Mouse (Mus musculus) intestine, embryonic 16.5 days (tissue): ENCODE measurements at regions not wholly inside any gene's neighbourhood (a gene's known extent, or its start where the extent isn't known, plus 50 kb on each side); places are given as distances from the start of the nearest gene placed in this dataset.

ENCODE experiments used
- ATAC-seq: fragments of 200-750 bp; cut with Nextera tagmentation; 2 replicates; pipeline ENCODE4 v1.8.0; 2017; ENCODE audit warnings: moderate TSS enrichment, moderate library complexity
- H3K27ac ChIP-seq: fragments of 300-500 bp; sonication (generic); 2 replicates; pipeline ENCODE4 v1.5.1; 2014; ENCODE audit warnings: mild to moderate bottlenecking, low read length
- H3K27me3 ChIP-seq: fragments of 300-500 bp; sonication (generic); replicated peaks from 2 replicates; pipeline ENCODE4 v1.6.1; 2014; ENCODE audit warnings: low read length, control low read depth, mixed read lengths; ENCODE audit not compliant: control insufficient read depth, insufficient read depth
- H3K36me3 ChIP-seq: fragments of 300-500 bp; sonication (generic); 2 replicates; pipeline ENCODE4 v1.6.1; 2014; ENCODE audit warnings: low read length, control low read depth; ENCODE audit not compliant: control insufficient read depth, insufficient read depth
- H3K4me1 ChIP-seq: fragments of 300-500 bp; sonication (generic); 2 replicates; pipeline ENCODE4 v1.6.1; 2014; ENCODE audit warnings: low read length, control low read depth, mixed read lengths; ENCODE audit not compliant: control insufficient read depth, insufficient read depth
- H3K4me2 ChIP-seq: fragments of 300-500 bp; sonication (generic); 2 replicates; pipeline ENCODE4 v1.6.1; 2014; ENCODE audit warnings: low read depth, low read length, control low read depth
- H3K4me3 ChIP-seq: fragments of 300-500 bp; sonication (generic); 2 replicates; pipeline ENCODE4 v1.5.1; 2014; ENCODE audit warnings: mild to moderate bottlenecking, low read length
- H3K9ac ChIP-seq: fragments of 300-500 bp; sonication (generic); 2 replicates; pipeline ENCODE4 v1.6.1; 2014; ENCODE audit warnings: low read depth, low read length
- H3K9me3 ChIP-seq: fragments of 300-500 bp; sonication (generic); 2 replicates; pipeline ENCODE4 v1.6.1; 2016; ENCODE audit warnings: low read length, control low read depth; ENCODE audit not compliant: control insufficient read depth
- WGBS: fragments of 180-500 bp; shearing (Covaris S2); extraction: QIAGEN DNeasy Blood & Tissue Kit; methylation state at CpG from one replicate; pipeline ENCODE4 v1.1.7; 2014; 5-methylcytosine and 5-hydroxymethylcytosine counted together

- 58% methylated on average over 7 of the region's 7 CpGs for whole genome bisulfite sequencing
- Histone ChIP-seq H3K4me3 (no peak overlapping the region), H3K4me1 (no peaks in the 10 kb centered on the region), H3K27ac (no peak overlapping the region), H3K9me3 (no peaks in the 10 kb centered on the region), H3K27me3 (no peaks in the 10 kb centered on the region), H3K9ac (no peak overlapping the region), H3K36me3 (no peaks in the 10 kb centered on the region), H3K4me2 (no peak overlapping the region)
- peak; percentile 53; the same call in 1 of the 2 replicates for ATAC-seq
Measured at GRCm38 (mm10) chr6:138207293-138207844, 67.3 kb downstream of the Mgst1 start.

DNA sequence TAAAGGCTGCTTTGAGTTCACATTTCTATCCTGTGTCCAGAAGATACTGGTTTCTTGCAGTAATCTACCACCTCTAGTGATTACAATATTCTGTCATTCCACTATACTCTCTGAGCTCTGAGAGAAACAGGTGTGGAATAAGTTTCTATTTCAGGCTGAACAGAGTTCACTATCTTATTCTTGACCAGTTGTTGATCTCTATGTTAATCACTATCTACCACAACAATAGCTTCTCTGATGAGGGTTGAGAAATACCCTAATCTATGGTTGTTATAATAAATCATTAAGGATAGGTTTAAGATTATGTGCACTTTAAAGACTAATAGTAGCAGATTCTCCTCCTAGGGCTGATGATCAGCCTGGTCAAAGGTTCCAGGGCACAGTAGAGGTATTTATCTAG lies 75.1 kb downstream of the Mgst1 start:
- no peak overlapping the region for H3K9ac ChIP-seq
- H3K27ac ChIP-seq = no peak overlapping the region
- H3K36me3 ChIP-seq = no peaks in the 10 kb centered on the region
- no peaks in the 10 kb centered on the region for H3K27me3 ChIP-seq
- H3K4me1 ChIP-seq = no peaks in the 10 kb centered on the region
- peak; percentile 83 for ATAC-seq
- no peak overlapping the region for H3K4me3 ChIP-seq
- no peaks in the 10 kb centered on the region for H3K9me3 ChIP-seq
- H3K4me2 ChIP-seq = no peak overlapping the region

- H3K9me3 ChIP-seq = no peaks in the 10 kb centered on the region
Measured at GRCm38 (mm10) chr6:138232403-138232802, 92.3 kb downstream of the Mgst1 start.

DNA sequence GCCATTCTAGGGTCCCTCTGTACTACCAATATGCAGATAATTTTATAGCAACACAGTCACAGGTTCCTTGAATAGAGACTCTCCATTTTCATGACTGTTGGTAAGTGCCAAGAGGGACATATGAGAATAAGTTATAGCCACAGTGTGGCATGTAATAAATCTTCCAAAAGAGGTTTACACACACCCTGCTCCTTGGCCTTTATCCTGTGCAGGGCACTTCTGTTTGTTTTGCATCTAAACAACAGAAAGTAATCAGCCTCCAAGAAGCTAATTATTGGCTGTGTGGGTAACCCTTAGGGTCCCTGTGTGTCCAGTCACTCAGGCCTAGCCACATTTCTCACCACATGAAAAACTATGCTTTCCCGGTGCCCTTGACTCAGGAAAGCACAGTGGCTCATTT lies 102.7 kb downstream of the Mgst1 start:
- Histone ChIP-seq H3K4me1 (no peaks in the 10 kb centered on the region), H3K27me3 (no peaks in the 10 kb centered on the region), H3K9me3 (no peaks in the 10 kb centered on the region), H3K27ac (no peak overlapping the region), H3K9ac (no peak overlapping the region), H3K36me3 (no peaks in the 10 kb centered on the region), H3K4me2 (no peak overlapping the region), H3K4me3 (no peak overlapping the region)
- WGBS = 58% methylated on average over 1 of the region's 1 CpGs
- no peak for ATAC-seq

More at GRCm38 (mm10) chr6:138232403-138232802, 92.3 kb downstream of the Mgst1 start:
- ATAC-seq = no peak
- WGBS = 61% methylated on average over 4 of the region's 4 CpGs
- H3K4me2 ChIP-seq = no peak overlapping the region
- no peaks in the 10 kb centered on the region for H3K4me1 ChIP-seq
- H3K27ac ChIP-seq = no peak overlapping the region
- H3K9ac ChIP-seq = no peak overlapping the region
- no peaks in the 10 kb centered on the region for H3K36me3 ChIP-seq
- H3K4me3 ChIP-seq = no peak overlapping the region
- H3K27me3 ChIP-seq = no peaks in the 10 kb centered on the region

DNA sequence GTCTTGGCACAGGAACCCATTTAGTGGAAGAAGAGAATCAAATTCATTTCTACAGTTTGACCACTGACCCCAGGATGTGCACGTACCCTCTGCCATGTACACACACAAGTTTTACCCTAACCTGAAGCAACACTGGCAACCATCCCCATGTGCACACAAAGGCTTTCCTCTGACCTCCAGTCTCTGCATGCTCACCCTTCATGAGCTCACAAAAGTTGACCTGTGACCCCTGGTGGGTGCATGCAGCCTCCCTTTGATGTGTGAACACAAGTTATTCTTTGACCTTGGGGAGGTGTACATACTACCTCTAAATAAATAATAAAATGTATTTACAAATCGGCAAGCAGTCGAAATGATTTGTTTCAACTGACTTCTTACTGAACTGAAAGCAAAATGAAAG lies 126.6 kb downstream of the Mgst1 start:
- Histone ChIP-seq H3K9me3 (no peaks in the 10 kb centered on the region), H3K36me3 (no peaks in the 10 kb centered on the region), H3K4me2 (no peak overlapping the region), H3K4me1 (no peaks in the 10 kb centered on the region), H3K4me3 (no peak overlapping the region), H3K27me3 (no peaks in the 10 kb centered on the region), H3K9ac (no peak overlapping the region), H3K27ac (no peak overlapping the region)
- no peak for ATAC-seq
- WGBS = 82% methylated on average over 3 of the region's 3 CpGs
